Mouse (Mus musculus) neural tube, embryonic 11.5 days (tissue): ENCODE results near the gene Ccl28. TPM values are rescaled to one million over a fixed set of nuclear protein-coding genes. Genes with fewer than 3 reads are reported as not detected.
A peak's percentile ranks its signal among the peaks of the same experiment; 100 is the strongest.
"Not testable (repeated sequence)": the region's sequence is repeated elsewhere in the genome, so short reads cannot be mapped to it uniquely, and the experiment has no call there.

Experiments used
- ATAC-seq: fragments of 200-750 bp; cut with Nextera tagmentation; 2 replicates; pipeline ENCODE4 v1.8.0; 2017; ENCODE audit warnings: moderate number of reproducible peaks, mild to moderate bottlenecking, moderate TSS enrichment, moderate library complexity; ENCODE audit not compliant: insufficient read depth, low FRiP score, low TSS enrichment
- DNase-seq: peaks from one replicate; pipeline ENCODE4 v3.0.0-alpha.2; 2015; ENCODE audit warnings: low spot score
- H3K27ac ChIP-seq: fragments of 300-500 bp; sonication (generic); 2 replicates; pipeline ENCODE4 v1.5.1; 2014; ENCODE audit warnings: low read depth, mild to moderate bottlenecking, low read length
- H3K27me3 ChIP-seq: fragments of 300-500 bp; sonication (generic); 2 replicates; pipeline ENCODE4 v1.6.1; 2014; ENCODE audit warnings: mild to moderate bottlenecking, low read length, mixed read lengths; ENCODE audit not compliant: control insufficient read depth, insufficient read depth
- H3K36me3 ChIP-seq: fragments of 300-500 bp; sonication (generic); 2 replicates; pipeline ENCODE4 v1.6.1; 2014; ENCODE audit warnings: mild to moderate bottlenecking, low read length, moderate library complexity, mixed read lengths; ENCODE audit not compliant: control insufficient read depth, insufficient read depth
- H3K4me1 ChIP-seq: fragments of 300-500 bp; sonication (generic); 2 replicates; pipeline ENCODE4 v1.6.1; 2014; ENCODE audit warnings: low read length, mixed read lengths; ENCODE audit not compliant: control insufficient read depth, insufficient read depth
- H3K4me2 ChIP-seq: fragments of 300-500 bp; sonication (generic); 2 replicates; pipeline ENCODE4 v1.6.1; 2014; ENCODE audit warnings: low read depth, mild to moderate bottlenecking, moderate library complexity
- H3K4me3 ChIP-seq: fragments of 300-500 bp; sonication (generic); 2 replicates; pipeline ENCODE4 v1.5.1; 2014; ENCODE audit warnings: low read depth, low read length
- H3K9ac ChIP-seq: fragments of 300-500 bp; sonication (generic); 2 replicates; pipeline ENCODE4 v1.6.1; 2014; ENCODE audit warnings: mild to moderate bottlenecking, low read length
- H3K9me3 ChIP-seq: fragments of 300-500 bp; sonication (generic); 2 replicates; pipeline ENCODE4 v1.6.1; 2016; ENCODE audit warnings: low read length; ENCODE audit not compliant: control insufficient read depth
- WGBS: fragments of 180-500 bp; shearing (Covaris S2); extraction: QIAGEN DNeasy Blood & Tissue Kit; methylation state at CpG from one replicate; pipeline ENCODE4 v1.1.7; 2014; 5-methylcytosine and 5-hydroxymethylcytosine counted together
- polyA plus RNA-seq: library from polyadenylated mRNA; unstranded; fragments of >200 nt; fragmentation: Nextera tagmentation; extraction: Ambion mirVana; gene quantifications from 2 replicates; pipeline ENCODE4 v1.2.1, GENCODE M21; 2014

The Ccl28 gene
- polyA plus RNA-seq, 1 experiment from 2014 or later, result not detected

DNA sequence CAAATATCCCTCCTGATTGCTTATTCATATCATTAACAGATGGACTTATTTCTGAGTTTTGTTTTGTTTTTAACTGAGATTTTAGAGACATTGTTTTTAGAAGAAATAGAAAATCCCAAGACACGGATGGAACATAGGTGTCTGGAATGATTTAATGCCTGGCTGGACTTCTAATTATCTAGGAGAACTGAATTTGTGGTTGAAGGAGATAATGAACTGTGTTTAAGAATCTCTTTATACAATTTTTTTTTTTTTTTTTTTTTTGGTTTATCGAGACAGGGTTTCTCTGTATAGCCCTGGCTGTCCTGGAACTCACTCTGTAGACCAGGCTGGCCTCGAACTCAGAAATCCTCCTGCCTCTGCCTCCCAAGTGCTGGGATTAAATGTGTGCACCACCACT lies 68.3 kb downstream of the Ccl28 start:
- not testable (repeated sequence) for H3K36me3 ChIP-seq, H3K9ac ChIP-seq, H3K27me3 ChIP-seq, H3K27ac ChIP-seq, ATAC-seq, DNase-seq, H3K9me3 ChIP-seq
- Histone ChIP-seq H3K4me3 (peak overlapping the region; percentile 82), H3K4me2 (peak overlapping the region; percentile 63), H3K4me1 (peaks cover 14% of the 10 kb centered on the region)
- WGBS, result 71% methylated on average over 3 of the region's 3 CpGs

DNA sequence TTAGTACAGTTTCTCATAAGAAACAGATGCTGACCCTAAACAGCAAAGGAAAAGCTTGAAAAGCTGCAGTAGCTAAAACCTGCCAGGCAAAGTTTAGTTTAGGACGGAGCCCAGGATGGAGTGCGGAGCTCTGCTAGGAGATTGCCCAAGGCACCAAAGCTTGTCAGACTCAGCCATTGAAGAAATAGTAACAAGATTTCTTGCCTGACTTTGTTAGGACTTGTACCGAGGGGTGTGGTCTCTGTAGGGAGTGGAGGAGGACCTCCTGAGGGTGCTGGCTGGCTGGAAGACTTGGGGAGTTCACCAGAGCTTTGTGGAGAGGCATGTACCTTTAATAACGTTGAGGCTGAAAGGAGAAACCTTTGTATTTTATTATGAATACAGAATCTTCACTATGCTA lies 72.1 kb downstream of the Ccl28 start:
- Histone ChIP-seq H3K4me3 (no peak overlapping the region), H3K27ac (no peak overlapping the region), H3K4me1 (peaks cover 14% of the 10 kb centered on the region), H3K36me3 (peaks cover 3% of the 10 kb centered on the region), H3K9me3 (no peaks in the 10 kb centered on the region), H3K27me3 (no peaks in the 10 kb centered on the region), H3K4me2 (no peak overlapping the region), H3K9ac (no peak overlapping the region)
- DNase-seq, result no peak
- ATAC-seq, result no peak
- 76% methylated on average over 4 of the region's 4 CpGs for WGBS

DNA sequence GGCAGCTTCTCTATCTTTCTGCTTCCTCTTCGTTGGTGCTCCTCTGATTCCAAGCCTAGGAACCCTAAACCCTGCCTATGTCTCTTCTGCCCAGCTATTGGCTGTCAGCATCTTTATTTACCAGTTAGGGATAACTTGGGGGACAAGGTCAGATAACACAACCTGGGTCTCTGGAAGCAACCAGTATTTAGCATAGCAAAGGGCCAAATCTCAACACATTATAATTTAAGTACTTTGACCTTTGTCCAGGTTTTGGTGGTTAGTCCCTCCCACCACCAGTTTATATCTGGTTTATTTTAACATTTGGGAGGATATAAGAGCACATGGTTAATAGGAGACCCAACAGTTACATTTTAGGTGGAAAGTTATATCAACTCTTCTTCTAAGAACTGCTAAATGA lies 72.9 kb downstream of the Ccl28 start:
- peaks cover 6% of the 10 kb centered on the region for H3K36me3 ChIP-seq
- H3K4me3 ChIP-seq, result no peak overlapping the region
- H3K4me2 ChIP-seq, result no peak overlapping the region
- peaks cover 14% of the 10 kb centered on the region for H3K4me1 ChIP-seq
- H3K27me3 ChIP-seq, result no peaks in the 10 kb centered on the region
- no peaks in the 10 kb centered on the region for H3K9me3 ChIP-seq
- H3K9ac ChIP-seq, result no peak overlapping the region
- ATAC-seq (no peak), DNase-seq (no peak)
- H3K27ac ChIP-seq, result no peak overlapping the region
- WGBS, result 79% methylated on average over 1 of the region's 1 CpGs

DNA sequence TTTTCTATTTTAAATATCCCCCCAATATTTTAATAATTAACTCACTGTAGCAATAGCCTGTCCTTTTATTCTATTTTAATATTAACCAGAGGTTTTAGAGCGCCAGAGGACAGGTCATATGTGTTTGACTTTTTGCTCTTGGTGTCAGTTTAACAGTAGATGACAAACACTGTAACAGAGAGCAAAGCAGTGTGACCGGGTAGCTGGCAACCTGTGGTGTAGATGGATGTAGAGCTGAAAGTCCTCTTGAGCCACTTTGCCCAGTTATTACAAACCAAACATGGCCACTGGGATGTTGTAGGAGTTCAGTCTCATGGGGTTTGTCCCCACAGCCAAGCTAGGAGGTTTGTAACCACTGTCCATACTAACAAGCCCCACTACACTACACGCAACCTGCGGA lies 74.8 kb downstream of the Ccl28 start:
- Histone ChIP-seq H3K4me1 (peaks cover 5% of the 10 kb centered on the region; the same call in 1 of the 2 replicates), H3K9ac (no peak overlapping the region), H3K4me2 (no peak overlapping the region), H3K27ac (no peak overlapping the region), H3K27me3 (no peaks in the 10 kb centered on the region), H3K4me3 (no peak overlapping the region), H3K9me3 (no peaks in the 10 kb centered on the region), H3K36me3 (peaks cover 14% of the 10 kb centered on the region)
- DNase-seq, result no peak
- ATAC-seq, result no peak
- 91% methylated on average over 4 of the region's 4 CpGs for WGBS

Other genes starting within 250 kb of the Ccl28 start
- 118 and 124 TPM in 2 replicates for gene Paip1, start 195.2 kb upstream of the Ccl28 start, polyA plus RNA-seq
- 75.0 and 81.3 TPM in 2 replicates for gene 4833420G17Rik, start 161.1 kb upstream of the Ccl28 start, polyA plus RNA-seq
- gene Tmem267, start 135.8 kb upstream of the Ccl28 start, polyA plus RNA-seq, result 1.5 and 2.3 TPM in 2 replicates
- 1.1 and 1.3 TPM in 2 replicates for gene 3110070M22Rik, start 135.4 kb upstream of the Ccl28 start, polyA plus RNA-seq
- gene Hmgcs1, start 66.6 kb downstream of the Ccl28 start, polyA plus RNA-seq, result 430 and 450 TPM in 2 replicates
- gene Nim1k, start 132.1 kb downstream of the Ccl28 start, polyA plus RNA-seq, result 1.3 and 1.7 TPM in 2 replicates
- gene Zfp131, start 167.1 kb downstream of the Ccl28 start, polyA plus RNA-seq, result 40.6 and 42.4 TPM in 2 replicates
- gene AF067063, start 206.4 kb downstream of the Ccl28 start, polyA plus RNA-seq, result not detected in 2 replicates
- not detected in 2 replicates for gene D13Ertd608e, start 212.2 kb downstream of the Ccl28 start, polyA plus RNA-seq